Mouse (Mus musculus): ENCODE measurements around the gene Tmem106a.
"Not testable (repeated sequence)": the region's sequence is repeated elsewhere in the genome, so short reads cannot be mapped to it uniquely, and the experiment has no call there.

The Tmem106a gene

GRCm38 (mm10) chr11:101582054-101583035 is at the start of gene Tmem106a:
TSS of gene Tmem106a (plus strand) at chr11:101582242.
- DNase-seq (ENCODE audit: low spot score) = peak; percentile 73

- DNase-seq (ENCODE audit: low spot score) = no peak
These were observed 38.5 kb upstream of the Tmem106a start for GRCm38 (mm10) chr11:101543533-101543932.

DNA sequence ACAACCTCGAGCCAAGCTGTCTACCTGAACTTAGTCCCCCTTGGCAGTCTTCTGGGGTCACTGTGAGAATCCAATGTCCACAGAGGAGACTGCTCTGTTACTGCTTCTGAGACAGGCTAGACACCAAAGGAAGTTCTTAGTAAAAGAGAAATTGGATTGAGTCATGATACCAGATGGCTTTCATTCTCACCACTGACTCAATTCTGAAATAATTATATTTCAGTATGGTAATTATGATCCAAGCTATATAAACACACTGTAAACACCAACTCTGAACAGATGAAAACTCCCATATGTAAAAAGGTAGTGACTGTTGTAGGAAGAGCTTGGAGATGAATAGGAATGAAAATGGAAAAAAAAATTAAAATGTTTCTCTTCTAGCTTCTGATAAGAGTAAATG is 37.9 kb upstream of the Tmem106a start:
- DNase-seq (ENCODE audit: low spot score) = no peak

DNA sequence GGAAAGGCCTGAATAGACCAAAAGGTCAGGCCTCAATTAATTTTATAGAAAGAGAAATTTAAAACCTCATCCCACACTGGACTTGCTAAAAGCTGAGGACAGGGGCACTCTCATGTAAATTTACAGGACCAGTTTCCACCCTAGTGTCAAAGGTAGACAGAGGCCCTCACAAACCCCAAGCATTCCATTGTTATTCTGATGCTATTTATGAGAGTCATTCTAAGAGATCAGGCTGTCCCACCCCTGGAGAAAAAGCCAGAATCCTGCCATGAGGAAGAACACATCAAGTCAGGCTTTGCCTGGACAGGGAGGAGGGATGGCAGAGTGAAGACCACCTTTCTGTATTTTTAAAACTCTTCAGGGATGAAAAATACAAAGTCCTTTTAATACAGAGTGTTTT is 33.5 kb upstream of the Tmem106a start:
- no peak for DNase-seq (ENCODE audit: low spot score)

DNA sequence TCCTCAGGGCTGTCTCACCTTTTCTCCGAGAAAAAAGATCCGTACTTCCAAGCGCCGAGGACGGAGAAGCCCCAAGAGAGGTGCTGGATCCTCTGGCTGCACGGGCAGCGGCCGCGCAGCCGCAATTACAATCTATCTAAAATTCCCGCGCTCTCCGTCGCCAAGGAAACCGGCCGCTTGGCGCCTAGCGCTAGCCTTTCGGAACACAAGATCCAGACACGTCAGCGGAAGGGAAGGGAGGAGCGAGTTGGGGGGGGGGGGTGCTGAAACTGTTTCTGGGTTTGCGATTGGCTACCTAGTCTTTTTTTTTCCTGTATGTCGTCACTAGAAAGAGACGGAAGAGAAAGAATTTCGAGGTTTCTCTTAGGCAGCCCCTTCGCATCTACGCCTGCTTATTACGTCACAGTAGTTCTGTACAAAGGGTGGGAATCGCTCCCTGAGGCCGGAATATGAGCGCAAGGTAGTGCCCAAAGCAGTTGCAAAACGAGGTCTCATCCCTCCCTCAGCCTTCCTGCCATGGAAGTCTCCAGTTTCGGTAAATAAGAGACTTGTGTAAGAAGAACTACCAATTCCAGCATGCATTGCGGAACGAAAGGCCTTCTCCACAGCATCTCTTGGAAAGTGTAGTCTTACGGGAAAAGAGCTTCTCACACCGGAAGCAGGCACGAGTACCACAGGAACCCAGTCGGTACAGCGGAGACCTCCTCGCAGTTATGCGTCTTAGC is 30.1 kb upstream of the Tmem106a start, which contains the start of the genes Brca1 and Nbr1:
TSS of gene Brca1 (minus strand) at position 205 of the 725 bp plus-strand sequence.
TSS of gene Nbr1 (plus strand) at position 399 of the 725 bp plus-strand sequence.
- DNase-seq (ENCODE audit: low spot score) = peak; percentile 98

DNA sequence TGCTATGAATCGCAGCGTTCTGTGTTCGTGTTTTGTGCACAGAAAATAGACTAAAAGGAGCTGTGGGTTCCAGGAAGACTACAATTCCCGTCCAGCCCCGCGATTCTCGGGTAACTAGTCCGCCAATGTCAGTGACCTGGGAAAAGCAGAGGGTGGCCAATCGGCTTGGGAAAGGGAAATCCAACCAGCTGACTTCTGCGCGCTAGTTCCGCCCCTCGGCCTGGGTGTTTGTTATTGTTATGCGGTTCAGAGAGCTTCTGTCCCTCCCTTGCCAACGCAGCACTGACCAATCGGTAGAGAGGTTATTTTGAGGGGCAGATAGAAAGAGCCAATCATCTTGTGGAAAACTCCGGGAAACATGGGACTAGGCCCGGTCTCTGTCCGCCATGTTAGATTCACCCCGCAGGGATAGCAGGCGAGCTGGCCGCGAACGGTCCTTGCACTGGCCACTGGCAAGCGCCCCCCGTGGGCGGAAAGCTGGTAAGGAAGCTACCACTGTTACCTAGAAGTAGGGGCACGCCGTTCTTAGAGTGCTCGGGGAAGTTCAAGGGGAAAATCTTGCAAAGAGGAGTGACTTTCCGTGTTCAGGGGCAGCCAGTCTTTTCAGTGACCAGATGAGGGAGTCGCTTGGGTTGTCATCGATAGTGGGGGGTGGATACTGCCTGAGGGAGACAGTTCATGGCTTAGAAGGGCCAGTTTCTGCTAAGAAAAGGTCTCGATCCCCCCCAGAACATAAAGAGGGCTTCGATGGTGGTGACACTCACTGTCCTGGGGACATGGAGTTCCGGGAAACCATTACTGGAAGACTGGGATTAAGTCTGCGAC is 29.4 kb upstream of the Tmem106a start:
- DNase-seq (ENCODE audit: low spot score) = peak; percentile 99

DNA sequence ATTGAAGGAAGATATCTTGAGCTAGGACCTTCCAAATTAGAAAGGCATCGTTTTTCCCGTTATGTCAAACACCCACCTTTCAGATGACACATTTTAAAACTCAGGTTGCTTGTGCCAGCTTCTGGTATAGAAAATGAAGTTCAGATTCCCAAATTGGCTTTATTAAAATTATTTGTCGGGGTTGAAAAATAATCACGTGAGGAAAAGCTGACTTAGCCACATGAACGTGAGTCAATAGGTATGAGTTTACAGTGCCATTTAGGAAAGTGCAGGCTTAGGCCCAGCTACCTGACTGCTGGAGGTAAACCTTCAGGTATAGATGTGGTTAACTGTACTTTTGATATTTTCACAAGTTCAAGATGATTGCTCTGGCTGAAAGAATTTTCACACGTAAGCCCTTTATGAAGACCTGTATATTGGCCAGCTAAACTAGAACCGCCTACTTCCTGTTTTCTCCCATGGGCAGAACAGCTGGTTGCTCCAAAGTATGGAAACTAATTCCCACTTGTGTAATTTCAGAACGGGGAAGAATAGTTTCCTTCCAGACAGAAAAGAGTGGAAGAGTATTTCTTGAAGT is 28.6 kb upstream of the Tmem106a start:
- DNase-seq (ENCODE audit: low spot score) = no peak

GRCm38 (mm10) chr11:101556541-101556940 is 25.5 kb upstream of the Tmem106a start:
- no peak for DNase-seq (ENCODE audit: low spot score)

DNA sequence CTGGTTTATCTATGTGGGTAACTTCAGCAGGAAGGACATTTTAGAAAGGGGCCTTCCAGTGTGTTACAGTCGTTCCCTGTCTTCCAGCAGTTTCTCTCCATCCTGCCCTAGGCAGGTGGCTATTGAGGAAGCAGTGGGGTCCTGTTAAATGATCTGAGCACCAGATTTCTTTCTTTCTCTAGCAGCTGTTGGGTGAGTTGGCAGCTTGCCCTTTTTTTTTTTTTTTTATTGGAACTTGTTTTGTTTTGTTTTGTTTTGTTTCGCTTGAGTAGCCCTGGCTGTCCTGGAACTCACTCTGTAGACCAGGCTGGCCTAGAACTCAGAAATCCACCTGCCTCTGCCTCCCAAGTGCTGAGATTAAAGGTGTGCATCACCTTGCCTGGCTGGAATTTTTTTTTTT is 25.1 kb upstream of the Tmem106a start:
- DNase-seq (ENCODE audit: low spot score) = no peak

GRCm38 (mm10) chr11:101562391-101562790 is 19.7 kb upstream of the Tmem106a start:
- DNase-seq (ENCODE audit: low spot score) = peak; percentile 86

GRCm38 (mm10) chr11:101568421-101568820 is 13.6 kb upstream of the Tmem106a start:
- DNase-seq (ENCODE audit: low spot score) = no peak

DNA sequence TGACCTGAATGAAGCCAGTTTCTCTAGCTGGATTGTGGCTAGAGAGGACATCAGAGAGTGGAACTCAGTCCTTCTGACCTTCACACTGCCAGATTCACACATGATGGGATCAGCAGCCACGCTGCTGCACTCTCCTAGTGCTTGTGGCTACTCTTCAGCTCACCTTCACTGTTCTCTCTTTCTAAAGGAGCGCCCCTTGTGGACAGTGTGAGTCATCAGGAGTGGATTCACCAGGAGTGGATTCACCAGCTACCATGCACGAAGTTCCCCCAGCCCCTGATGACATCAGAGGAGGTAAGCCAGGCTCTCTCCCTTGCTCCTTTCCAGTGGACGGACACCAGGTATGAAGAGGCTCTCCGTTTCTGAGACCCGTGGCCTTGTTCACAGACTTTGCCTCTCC is 5.9 kb upstream of the Tmem106a start:
- DNase-seq (ENCODE audit: low spot score) = no peak

DNA sequence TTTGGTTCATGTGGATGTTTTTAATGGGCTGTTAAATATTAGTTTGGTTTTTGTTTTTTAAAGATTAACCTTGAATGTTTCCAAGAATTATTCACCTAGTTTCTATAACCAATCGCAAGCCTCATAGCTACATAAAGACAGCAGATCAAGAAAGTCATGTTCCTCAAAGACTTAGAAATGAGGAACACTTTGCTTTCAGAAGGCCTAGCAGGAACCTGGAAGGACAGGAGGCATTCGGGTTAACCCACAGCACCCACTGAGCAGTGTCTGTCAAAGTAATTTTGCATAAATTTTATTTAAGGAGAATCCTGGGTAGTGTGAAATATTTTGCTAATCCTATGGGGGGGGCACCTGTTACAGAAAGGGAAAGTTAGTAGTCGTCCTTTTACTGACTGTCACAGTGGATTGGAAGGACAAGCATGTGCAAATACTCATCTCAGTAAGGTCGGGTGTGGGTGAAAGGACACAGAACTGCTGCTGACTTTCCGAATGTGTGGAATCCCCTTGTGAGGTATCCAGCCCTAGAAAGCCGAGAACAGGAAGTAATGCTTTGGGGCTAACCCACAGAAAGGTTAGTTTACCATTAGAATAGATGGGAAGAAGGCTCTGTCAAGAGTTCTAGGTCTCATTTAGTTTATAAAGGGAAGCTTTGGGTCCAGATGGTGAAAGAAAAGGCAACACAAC is 819 bp upstream of the Tmem106a start:
- no peak for DNase-seq (ENCODE audit: low spot score)

DNA sequence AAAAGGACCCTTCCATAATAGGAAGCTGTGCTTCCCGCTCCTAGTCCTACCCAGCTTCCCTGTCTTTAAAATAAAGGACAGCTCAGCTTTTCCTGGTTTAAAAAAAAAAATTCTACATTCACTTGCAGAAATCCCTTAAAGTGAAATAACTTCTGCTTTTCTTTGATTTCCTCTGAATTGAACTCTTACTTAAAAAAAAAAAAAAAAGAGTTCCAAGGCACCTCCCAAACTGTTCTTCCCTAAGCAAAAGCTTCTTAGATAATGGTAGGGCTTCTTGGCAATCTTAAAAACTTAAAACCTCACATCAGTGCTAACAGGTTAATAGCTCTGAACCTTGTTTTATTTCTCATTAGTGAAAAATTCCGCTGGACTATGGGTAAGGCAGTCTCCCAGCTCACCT is 1.2 kb downstream of the Tmem106a start:
- DNase-seq (ENCODE audit: low spot score) = no peak

DNA sequence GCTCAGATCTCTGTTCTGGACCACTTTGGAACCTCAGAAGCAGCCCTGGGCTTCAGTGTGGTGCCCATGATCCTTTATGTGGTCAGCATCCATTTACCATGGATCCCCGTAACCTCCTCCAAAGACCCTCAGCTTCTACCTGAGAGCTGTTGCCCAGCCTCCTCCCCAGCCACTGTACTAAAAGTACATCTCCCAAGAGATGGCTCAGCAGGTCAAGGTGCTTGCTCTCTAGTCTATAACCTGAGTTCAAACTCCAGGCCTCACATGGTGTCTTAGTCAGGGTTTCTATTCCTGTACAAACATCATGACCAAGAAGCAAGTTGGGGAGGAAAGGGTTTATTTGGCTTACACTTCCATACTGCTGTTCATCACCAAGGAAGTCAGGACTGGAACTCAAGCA is 3.0 kb downstream of the Tmem106a start:
- not testable (repeated sequence) for DNase-seq (ENCODE audit: low spot score)

- no peak for DNase-seq (ENCODE audit: low spot score)
These were observed 3.8 kb downstream of the Tmem106a start for GRCm38 (mm10) chr11:101585805-101586204.

- no peak for DNase-seq (ENCODE audit: low spot score)
These were observed 5.6 kb downstream of the Tmem106a start for GRCm38 (mm10) chr11:101587676-101588075.

DNA sequence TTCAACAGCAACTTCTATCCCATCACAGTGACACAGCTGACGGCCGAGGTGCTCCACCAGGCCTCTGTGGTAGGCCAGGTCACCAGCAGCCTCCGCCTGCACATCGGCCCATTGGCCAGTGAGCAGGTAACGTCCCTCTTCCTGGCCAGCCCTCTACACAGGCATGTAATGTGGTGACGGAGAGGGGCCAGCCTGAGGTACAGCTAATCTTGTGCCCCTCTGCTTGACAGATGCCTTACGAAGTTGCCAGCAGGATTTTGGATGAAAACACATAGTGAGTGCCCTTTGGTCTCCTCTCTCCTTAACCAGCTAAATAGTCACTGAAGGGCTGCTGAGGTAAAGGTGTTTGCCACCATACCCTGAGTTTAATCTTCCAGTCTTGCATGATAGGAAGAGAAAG is 6.8 kb downstream of the Tmem106a start:
- DNase-seq (ENCODE audit: low spot score) = no peak

DNA sequence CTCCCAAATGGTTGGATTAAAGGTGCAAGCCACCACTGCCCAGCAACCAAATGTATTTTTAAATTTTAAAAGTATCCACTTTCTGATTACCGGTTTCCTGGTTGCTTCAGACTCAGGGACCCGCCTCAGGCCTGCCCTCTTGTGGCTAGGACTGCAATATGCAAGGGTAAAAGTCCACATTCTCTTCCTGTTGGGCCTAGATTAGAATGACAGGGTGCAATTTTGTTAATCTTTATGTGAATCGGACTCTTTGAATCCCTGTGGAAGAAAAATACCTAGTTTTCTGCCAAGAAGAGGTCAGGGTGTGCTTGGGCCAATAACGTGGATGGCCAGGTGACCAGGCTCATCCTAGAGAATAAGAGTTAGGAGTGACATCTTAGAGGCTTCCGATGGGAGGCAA is 7.4 kb downstream of the Tmem106a start:
- peak; percentile 71 for DNase-seq (ENCODE audit: low spot score)

DNA sequence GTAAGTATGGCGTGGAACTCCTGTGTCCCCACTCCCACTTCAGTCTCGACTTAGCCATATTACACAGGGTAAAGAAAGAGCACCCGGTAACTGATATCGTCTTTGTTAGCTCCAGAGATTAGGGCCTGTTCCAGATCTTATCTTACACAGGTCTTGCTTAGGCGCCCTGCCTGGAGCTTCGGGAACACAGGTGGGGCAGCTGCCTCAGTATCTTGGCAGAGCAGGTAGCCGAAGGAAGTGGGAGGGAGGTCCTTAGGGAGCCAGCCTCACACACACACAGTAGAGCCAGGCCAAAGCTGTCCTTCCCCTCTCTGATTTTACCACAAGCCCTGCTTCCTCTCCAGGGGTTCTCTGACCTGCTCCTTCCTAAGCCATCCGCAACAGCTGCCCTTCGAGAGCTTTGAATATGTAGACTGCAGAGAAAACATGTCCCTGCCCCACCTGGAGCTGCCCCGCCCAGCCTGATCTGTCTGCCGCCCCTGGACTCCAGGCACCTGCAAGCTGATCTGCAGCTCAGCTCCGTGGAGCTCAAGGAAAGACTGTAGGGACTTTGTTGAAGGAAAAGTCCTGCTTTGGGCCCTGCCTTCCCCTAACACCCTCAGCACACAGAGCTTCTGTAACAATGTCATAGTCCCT is 8.1 kb downstream of the Tmem106a start:
- DNase-seq (ENCODE audit: low spot score) = no peak

- no peak for DNase-seq (ENCODE audit: low spot score)
These were observed 17.1 kb downstream of the Tmem106a start, which contains the start of gene Gm11634 for GRCm38 (mm10) chr11:101599156-101599555. TSS of gene Gm11634 (minus strand) at chr11:101599256.
